Mouse (Mus musculus): ENCODE measurements at regions not wholly inside any gene's neighbourhood (a gene's known extent, or its start where the extent isn't known, plus 50 kb on each side); places are given as distances from the start of the nearest gene placed in this dataset.

DNA sequence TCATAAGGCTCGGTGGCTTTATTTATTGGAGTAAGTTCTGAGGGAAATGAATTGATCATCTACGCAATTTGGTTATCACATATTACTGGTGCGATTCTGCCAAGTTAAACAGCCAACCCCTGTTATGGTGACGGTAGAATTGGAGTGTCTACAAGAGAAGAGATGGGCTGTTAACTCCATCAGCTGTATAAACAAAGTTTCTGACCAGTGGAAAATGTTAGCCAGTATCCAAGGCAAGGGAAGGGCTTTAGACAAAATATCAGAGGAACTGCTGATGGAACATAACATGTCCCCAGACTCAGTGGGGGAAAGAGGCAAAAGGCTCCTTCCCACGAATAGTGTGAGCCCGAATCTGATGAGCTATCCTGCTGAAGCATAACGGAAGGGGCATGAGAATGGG, 560.9 kb downstream of the Ebf1 start:
- H3K9ac ChIP-seq (replicated peaks; ENCODE audit: low read length): no peak overlapping the region
- ATAC-seq (replicated peaks; ENCODE audit: insufficient number of reproducible peaks, low FRiP score, low TSS enrichment, low read depth) (no peak), DNase-seq (ENCODE audit: low spot score) (no peak)
- WGBS: 84% methylated on average over 7 of the region's 7 CpGs
- no peaks in the 10 kb centered on the region for H3K27me3 ChIP-seq (ENCODE audit: control insufficient read depth, insufficient read depth, low read length)
- no peaks in the 10 kb centered on the region for H3K36me3 ChIP-seq (replicated peaks; ENCODE audit: control insufficient read depth, insufficient read depth, low read depth, low read length)
- no peaks in the 10 kb centered on the region for H3K4me1 ChIP-seq (ENCODE audit: control insufficient read depth, insufficient read depth, low read length)
- H3K27ac ChIP-seq (replicated peaks; ENCODE audit: low read depth, low read length): no peak overlapping the region
- no peak overlapping the region for H3K4me2 ChIP-seq (ENCODE audit: low read depth, low read length)
- H3K9me3 ChIP-seq (replicated peaks; ENCODE audit: control insufficient read depth, low read length): no peaks in the 10 kb centered on the region
- H3K4me3 ChIP-seq (ENCODE audit: low read depth, low read length): no peak overlapping the region

DNA sequence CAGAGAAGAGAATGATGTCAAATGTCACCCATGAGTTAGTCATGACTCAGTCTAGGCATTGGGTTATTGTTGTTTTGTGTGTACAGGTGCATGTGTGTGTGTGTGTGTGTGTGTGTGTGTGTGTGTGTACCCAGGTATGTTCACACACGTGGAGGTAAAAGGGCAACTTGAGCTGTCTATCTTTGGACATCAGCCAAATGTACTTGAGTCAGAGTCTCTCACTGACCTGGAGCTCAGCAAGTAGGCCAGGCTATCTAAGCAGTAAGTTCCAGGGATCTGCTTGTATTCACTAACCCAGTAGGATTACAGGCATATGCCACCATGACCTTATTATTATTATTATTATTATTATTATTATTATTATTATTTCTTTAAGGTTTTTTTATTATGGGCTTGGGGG, 561.9 kb downstream of the Ebf1 start:
- 89% methylated on average over 1 of the region's 1 CpGs for WGBS
- Histone ChIP-seq H3K4me1 (ENCODE audit: control insufficient read depth, insufficient read depth, low read length) (no peaks in the 10 kb centered on the region), H3K4me2 (ENCODE audit: low read depth, low read length) (no peak overlapping the region), H3K9me3 (replicated peaks; ENCODE audit: control insufficient read depth, low read length) (no peaks in the 10 kb centered on the region), H3K27me3 (ENCODE audit: control insufficient read depth, insufficient read depth, low read length) (no peaks in the 10 kb centered on the region), H3K36me3 (replicated peaks; ENCODE audit: control insufficient read depth, insufficient read depth, low read depth, low read length) (no peaks in the 10 kb centered on the region), H3K9ac (replicated peaks; ENCODE audit: low read length) (no peak overlapping the region), H3K27ac (replicated peaks; ENCODE audit: low read depth, low read length) (no peak overlapping the region), H3K4me3 (ENCODE audit: low read depth, low read length) (no peak overlapping the region)
- ATAC-seq (replicated peaks; ENCODE audit: insufficient number of reproducible peaks, low FRiP score, low TSS enrichment, low read depth) (no peak), DNase-seq (ENCODE audit: low spot score) (no peak)

DNA sequence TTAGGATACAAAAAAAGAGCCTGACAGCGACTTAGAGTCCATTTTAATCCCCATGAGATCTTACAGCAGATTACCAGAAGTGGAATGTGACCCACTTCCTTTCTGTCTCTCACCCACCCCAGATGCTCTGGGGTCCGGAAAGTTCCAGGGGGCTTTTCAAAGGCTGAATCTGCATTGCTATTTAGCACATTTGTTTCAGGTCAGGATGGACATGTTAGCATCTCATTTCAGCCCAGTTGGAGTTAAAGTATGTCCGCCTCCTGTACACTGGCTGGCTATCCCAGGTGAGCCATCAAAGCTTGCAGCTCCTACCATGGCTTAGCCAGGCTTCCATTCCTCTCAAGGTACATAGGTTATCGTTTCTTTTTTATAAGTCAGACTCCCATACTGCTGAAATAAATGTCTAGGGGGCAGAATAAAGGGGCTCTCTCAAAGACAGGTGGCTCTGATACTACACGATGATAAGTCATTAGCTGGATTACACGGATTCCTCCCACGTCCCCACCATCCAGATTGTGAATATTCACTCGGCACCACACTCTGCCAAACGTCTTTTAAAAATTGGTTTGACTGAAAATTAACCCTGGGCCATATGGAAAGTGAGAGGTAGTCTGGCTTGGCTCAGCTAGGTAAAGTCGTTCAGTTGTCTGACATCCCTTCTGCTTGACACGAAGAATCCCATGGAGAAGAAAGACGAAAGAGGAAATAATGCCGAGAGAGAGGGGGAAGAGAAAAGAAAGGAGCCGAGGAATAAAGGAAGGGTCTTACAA, 573.7 kb downstream of the Ebf1 start:
- ATAC-seq (replicated peaks; ENCODE audit: insufficient number of reproducible peaks, low FRiP score, low TSS enrichment, low read depth): no peak
- WGBS: 67% methylated on average over 14 of the region's 14 CpGs
- Histone ChIP-seq H3K4me2 (ENCODE audit: low read depth, low read length) (no peak overlapping the region), H3K27me3 (ENCODE audit: control insufficient read depth, insufficient read depth, low read length) (no peaks in the 10 kb centered on the region), H3K9ac (replicated peaks; ENCODE audit: low read length) (no peak overlapping the region), H3K4me1 (ENCODE audit: control insufficient read depth, insufficient read depth, low read length) (no peaks in the 10 kb centered on the region), H3K4me3 (ENCODE audit: low read depth, low read length) (no peak overlapping the region), H3K27ac (replicated peaks; ENCODE audit: low read depth, low read length) (no peak overlapping the region; the same call in 1 of the 2 replicates), H3K9me3 (replicated peaks; ENCODE audit: control insufficient read depth, low read length) (no peaks in the 10 kb centered on the region), H3K36me3 (replicated peaks; ENCODE audit: control insufficient read depth, insufficient read depth, low read depth, low read length) (no peaks in the 10 kb centered on the region)
- DNase-seq (ENCODE audit: low spot score): no peak

DNA sequence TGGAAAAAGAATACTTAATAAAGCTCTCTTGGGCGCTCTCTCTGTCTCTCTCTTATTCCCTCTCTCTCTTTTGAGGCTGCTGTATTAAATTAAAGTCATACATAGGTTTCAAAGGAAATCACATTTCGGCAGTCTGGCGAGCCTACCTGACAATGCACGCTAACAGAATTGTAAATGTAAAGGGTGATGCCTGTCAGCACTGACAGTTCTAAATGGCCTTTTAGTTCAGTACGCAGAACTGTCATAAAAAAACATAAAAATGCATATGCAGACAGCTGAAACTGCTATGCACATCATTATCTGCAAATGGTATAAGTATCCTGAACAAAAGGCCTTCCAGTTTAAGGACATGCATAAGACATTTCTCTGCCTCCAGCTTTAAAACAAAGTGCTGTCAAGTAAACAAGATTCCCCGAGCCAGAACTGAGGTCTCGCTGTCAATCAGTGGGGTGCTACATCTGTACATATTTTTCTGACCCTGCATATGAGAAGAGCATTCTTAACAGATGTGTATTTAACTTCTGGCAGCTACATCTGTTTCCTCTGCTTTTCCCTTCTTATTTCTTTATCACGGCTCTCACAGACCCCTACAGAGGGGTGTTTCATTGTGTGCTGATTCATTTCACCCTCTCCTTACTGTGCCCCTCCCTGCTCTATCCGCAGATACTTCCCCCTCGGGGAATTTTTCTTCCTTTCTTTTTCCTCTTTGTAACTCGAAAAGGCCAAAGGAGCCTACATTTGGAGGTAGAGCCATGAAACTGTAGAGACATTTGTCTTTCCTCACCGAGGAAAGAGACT, 574.5 kb downstream of the Ebf1 start:
- DNase-seq (ENCODE audit: low spot score): no peak
- no peaks in the 10 kb centered on the region for H3K36me3 ChIP-seq (replicated peaks; ENCODE audit: control insufficient read depth, insufficient read depth, low read depth, low read length)
- no peak for ATAC-seq (replicated peaks; ENCODE audit: insufficient number of reproducible peaks, low FRiP score, low TSS enrichment, low read depth)
- H3K9ac ChIP-seq (replicated peaks; ENCODE audit: low read length): no peak overlapping the region
- H3K9me3 ChIP-seq (replicated peaks; ENCODE audit: control insufficient read depth, low read length): no peaks in the 10 kb centered on the region
- no peak overlapping the region for H3K27ac ChIP-seq (replicated peaks; ENCODE audit: low read depth, low read length)
- no peak overlapping the region for H3K4me3 ChIP-seq (ENCODE audit: low read depth, low read length)
- H3K4me1 ChIP-seq (ENCODE audit: control insufficient read depth, insufficient read depth, low read length): no peaks in the 10 kb centered on the region
- 47% methylated on average over 12 of the region's 12 CpGs for WGBS
- no peak overlapping the region for H3K4me2 ChIP-seq (ENCODE audit: low read depth, low read length)
- H3K27me3 ChIP-seq (ENCODE audit: control insufficient read depth, insufficient read depth, low read length): no peaks in the 10 kb centered on the region

DNA sequence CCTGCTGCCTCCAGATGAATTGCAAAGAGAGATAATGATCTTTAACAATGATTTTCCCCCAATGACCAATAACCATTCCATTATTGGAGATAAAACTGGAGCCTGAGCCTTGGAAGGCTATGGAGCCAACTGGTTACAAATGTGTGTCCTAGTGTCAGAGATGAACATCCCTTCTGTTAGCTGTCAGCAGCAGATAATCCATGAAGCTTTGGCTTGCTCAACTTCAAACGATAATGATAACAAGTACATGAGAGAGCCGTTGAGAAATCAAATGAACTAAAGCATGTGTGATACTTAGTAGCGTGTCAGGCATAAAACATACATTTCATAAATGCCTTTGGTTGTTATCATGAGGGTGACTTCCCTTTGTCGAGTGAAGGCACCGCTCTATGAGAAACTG, 576.2 kb downstream of the Ebf1 start:
- Histone ChIP-seq H3K4me3 (ENCODE audit: low read depth, low read length) (no peak overlapping the region), H3K9me3 (replicated peaks; ENCODE audit: control insufficient read depth, low read length) (no peaks in the 10 kb centered on the region), H3K4me2 (ENCODE audit: low read depth, low read length) (no peak overlapping the region), H3K27me3 (ENCODE audit: control insufficient read depth, insufficient read depth, low read length) (no peaks in the 10 kb centered on the region), H3K9ac (replicated peaks; ENCODE audit: low read length) (no peak overlapping the region), H3K27ac (replicated peaks; ENCODE audit: low read depth, low read length) (no peak overlapping the region), H3K4me1 (ENCODE audit: control insufficient read depth, insufficient read depth, low read length) (no peaks in the 10 kb centered on the region), H3K36me3 (replicated peaks; ENCODE audit: control insufficient read depth, insufficient read depth, low read depth, low read length) (no peaks in the 10 kb centered on the region)
- ATAC-seq (replicated peaks; ENCODE audit: insufficient number of reproducible peaks, low FRiP score, low TSS enrichment, low read depth) (no peak), DNase-seq (ENCODE audit: low spot score) (no peak)
- WGBS: 87% methylated on average over 5 of the region's 5 CpGs

DNA sequence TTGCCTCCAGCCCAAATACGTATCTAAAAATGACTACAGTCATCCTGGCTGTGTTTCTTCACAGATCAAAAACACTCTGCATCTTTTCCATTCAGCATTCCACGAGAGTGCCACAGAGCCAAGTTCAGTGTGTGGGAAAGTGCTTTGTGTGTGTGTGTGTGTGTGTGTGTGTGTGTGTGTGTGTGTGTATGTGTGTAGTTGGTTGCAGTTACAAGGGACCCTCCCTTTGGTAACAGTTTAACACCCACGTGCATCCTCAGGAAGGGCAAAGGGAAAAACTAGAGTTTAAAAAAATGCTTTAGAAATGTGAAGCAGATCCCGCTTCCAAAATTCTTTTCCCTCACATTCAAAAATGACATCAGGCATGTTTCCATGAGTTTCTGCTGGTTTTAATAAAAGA, 582.4 kb downstream of the Ebf1 start:
- Histone ChIP-seq H3K36me3 (replicated peaks; ENCODE audit: control insufficient read depth, insufficient read depth, low read depth, low read length) (no peaks in the 10 kb centered on the region), H3K27me3 (ENCODE audit: control insufficient read depth, insufficient read depth, low read length) (no peaks in the 10 kb centered on the region), H3K9me3 (replicated peaks; ENCODE audit: control insufficient read depth, low read length) (no peaks in the 10 kb centered on the region), H3K27ac (replicated peaks; ENCODE audit: low read depth, low read length) (no peak overlapping the region), H3K4me3 (ENCODE audit: low read depth, low read length) (no peak overlapping the region), H3K9ac (replicated peaks; ENCODE audit: low read length) (no peak overlapping the region), H3K4me2 (ENCODE audit: low read depth, low read length) (no peak overlapping the region), H3K4me1 (ENCODE audit: control insufficient read depth, insufficient read depth, low read length) (no peaks in the 10 kb centered on the region)
- WGBS: 75% methylated on average over 4 of the region's 4 CpGs
- no peak for ATAC-seq (replicated peaks; ENCODE audit: insufficient number of reproducible peaks, low FRiP score, low TSS enrichment, low read depth)
- DNase-seq (ENCODE audit: low spot score): no peak

DNA sequence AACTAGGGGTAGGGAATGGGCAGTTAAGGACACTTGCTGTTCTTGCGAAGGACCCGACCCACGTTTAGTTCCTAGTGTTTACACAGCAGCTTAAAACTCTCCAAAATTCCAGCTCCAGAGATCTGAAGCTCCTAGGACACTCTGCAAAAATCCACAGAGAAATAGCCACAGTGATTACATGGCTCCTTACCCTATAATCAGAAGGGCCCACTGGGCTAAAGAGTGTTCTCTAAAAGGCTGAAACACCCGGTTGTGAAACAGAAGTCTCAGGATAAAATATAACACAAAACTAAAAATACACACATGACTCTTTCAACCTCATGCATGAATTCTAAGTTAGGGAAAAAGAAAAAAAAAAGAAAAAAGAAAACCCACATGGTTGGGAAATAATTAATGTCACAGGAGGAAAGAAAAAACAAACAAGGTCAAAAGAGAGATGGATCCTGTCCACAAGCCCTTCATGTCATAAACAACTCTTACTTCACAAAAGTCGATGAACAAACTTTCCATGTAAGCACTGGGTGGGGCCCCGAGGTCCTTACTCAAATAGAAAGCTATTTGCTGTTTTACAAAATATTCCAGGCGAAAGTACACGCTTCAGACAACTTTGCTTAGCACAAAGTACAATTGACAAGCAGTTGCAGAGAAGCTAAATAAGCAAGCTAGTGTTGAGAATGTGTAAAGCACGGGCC, 583.7 kb downstream of the Ebf1 start:
- DNase-seq (ENCODE audit: low spot score): no peak
- 80% methylated on average over 9 of the region's 9 CpGs for WGBS

DNA sequence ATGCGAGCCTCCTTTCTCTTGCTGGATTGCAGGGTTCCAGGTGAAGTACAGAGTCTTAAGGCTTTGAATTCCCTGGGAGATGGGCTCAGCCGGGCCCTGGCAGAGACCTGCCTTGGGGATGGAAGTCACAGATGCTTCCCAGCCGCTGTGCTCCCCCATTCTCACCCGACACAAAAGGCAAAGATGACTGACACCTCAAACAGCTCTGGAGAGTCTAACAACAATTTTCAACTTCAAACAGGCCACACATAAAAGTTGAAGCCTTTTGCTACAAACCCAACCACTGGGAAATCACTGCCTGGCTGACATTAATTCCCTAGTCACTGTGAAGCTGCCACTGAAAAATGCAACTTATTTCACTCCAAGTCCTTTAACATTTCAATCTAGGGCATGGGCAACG, 586.3 kb downstream of the Ebf1 start:
- Histone ChIP-seq H3K4me2 (ENCODE audit: low read depth, low read length) (no peak overlapping the region), H3K27ac (replicated peaks; ENCODE audit: low read depth, low read length) (no peak overlapping the region), H3K4me1 (ENCODE audit: control insufficient read depth, insufficient read depth, low read length) (no peaks in the 10 kb centered on the region), H3K9ac (replicated peaks; ENCODE audit: low read length) (no peak overlapping the region), H3K4me3 (ENCODE audit: low read depth, low read length) (no peak overlapping the region), H3K9me3 (replicated peaks; ENCODE audit: control insufficient read depth, low read length) (no peaks in the 10 kb centered on the region), H3K36me3 (replicated peaks; ENCODE audit: control insufficient read depth, insufficient read depth, low read depth, low read length) (no peaks in the 10 kb centered on the region), H3K27me3 (ENCODE audit: control insufficient read depth, insufficient read depth, low read length) (no peaks in the 10 kb centered on the region)
- no peak for ATAC-seq (replicated peaks; ENCODE audit: insufficient number of reproducible peaks, low FRiP score, low TSS enrichment, low read depth)
- WGBS: 56% methylated on average over 5 of the region's 5 CpGs
- DNase-seq (ENCODE audit: low spot score): no peak

More for the DNA sequence above, 583.7 kb downstream of the Ebf1 start:
- H3K27ac ChIP-seq (replicated peaks; ENCODE audit: low read depth, low read length): no peak overlapping the region
- H3K36me3 ChIP-seq (replicated peaks; ENCODE audit: control insufficient read depth, insufficient read depth, low read depth, low read length): no peaks in the 10 kb centered on the region
- H3K4me3 ChIP-seq (ENCODE audit: low read depth, low read length): no peak overlapping the region
- no peaks in the 10 kb centered on the region for H3K9me3 ChIP-seq (replicated peaks; ENCODE audit: control insufficient read depth, low read length)
- ATAC-seq (replicated peaks; ENCODE audit: insufficient number of reproducible peaks, low FRiP score, low TSS enrichment, low read depth): no peak
- H3K9ac ChIP-seq (replicated peaks; ENCODE audit: low read length): no peak overlapping the region
- H3K27me3 ChIP-seq (ENCODE audit: control insufficient read depth, insufficient read depth, low read length): no peaks in the 10 kb centered on the region
- no peak overlapping the region for H3K4me2 ChIP-seq (ENCODE audit: low read depth, low read length)
- H3K4me1 ChIP-seq (ENCODE audit: control insufficient read depth, insufficient read depth, low read length): no peaks in the 10 kb centered on the region
